Mouse (Mus musculus): ENCODE data around the gene Tnrc6c.
A peak's percentile ranks its signal among the peaks of the same experiment; 100 is the strongest.

Gene Tnrc6c

GRCm38 (mm10) chr11:117678155-117678554 is 24.1 kb downstream of the Tnrc6c start:
- DNase-seq, result no peak

- DNase-seq, result peak; percentile 46
Measured at GRCm38 (mm10) chr11:117678740-117679139, 24.7 kb downstream of the Tnrc6c start.

- DNase-seq, result no peak
Measured at GRCm38 (mm10) chr11:117684640-117685039, 30.6 kb downstream of the Tnrc6c start.

DNA sequence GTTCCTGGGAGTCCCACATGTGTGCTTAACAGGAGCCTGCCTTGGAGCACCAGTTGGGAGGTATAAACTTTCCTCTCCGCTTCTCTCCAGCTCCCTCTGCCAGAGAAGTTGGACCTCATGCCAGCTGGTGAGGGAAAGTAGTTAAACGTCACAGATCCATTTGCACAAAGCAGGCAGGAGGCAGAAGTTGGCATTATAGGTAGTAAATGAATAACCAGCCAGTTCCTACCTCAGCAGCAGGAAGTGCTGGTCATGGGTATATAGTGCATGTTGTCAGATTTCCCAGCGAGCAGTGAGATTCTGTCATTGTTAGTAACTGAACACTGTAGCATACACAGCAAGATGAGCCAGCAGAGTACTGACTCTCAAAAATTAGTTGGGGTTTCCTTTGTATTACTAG is 31.4 kb downstream of the Tnrc6c start:
- no peak for DNase-seq

DNA sequence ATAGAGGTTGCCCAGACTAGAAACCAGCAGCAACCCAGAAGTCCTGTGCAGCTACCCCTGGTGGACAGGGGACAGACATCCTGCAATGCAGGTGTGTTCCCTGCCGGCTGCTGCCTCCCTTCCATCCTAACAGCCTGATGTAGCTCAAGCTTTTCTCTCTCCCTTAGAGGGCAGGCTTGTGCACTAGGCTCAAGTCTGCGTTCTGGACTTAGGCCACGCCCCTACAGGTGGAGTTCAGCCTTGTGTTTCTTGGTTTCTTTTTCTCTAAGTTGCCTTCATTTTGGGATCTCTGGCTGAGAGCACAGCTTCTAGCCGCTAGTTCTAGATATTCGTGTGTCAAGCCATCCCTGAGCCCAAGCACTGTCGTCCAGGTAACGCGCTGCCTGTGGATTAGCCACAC is 31.9 kb downstream of the Tnrc6c start:
- peak; percentile 59 for DNase-seq

DNA sequence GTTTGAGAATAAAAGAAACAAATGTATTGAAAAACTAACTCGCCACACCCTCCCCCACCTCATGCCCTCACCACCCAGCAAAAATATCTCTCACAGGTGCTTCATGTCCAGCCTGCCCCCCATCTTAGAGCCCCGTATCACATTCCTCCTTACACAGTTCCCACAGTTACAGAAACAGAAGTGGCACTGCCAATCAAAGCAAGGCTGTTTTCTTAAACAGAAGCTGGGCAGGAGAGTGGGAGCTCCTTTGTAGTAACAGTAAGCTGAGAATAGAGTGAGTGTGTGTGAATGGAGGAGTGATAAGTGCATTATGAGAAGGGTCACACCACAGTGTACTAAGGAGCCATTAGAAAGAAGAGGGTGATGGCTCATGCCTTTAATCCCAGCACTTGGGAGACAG is 34.5 kb downstream of the Tnrc6c start:
- no peak for DNase-seq

DNA sequence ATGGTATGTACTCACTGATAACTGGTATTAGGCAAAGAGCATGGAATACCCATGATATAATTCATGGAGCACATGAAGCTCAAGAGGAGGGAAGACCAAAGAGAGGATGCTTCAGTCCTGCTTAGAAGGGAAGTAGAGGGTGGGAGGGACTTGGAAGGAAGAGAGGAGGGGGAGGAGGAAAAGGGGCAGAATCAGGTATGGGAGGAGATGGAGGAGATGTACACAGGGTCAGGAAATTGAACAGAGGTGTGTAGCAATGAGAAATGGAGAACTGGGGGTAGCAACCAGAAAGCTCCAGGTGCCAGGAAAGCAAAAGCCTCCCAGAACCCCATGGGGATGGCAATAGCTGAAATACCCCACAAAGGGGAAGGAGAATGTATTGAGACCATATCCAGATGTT is 37.2 kb downstream of the Tnrc6c start:
- DNase-seq, result no peak

- no peak for DNase-seq
Measured at GRCm38 (mm10) chr11:117694050-117694449, 40.0 kb downstream of the Tnrc6c start.

GRCm38 (mm10) chr11:117696585-117696984 is 42.5 kb downstream of the Tnrc6c start:
- no peak for DNase-seq

GRCm38 (mm10) chr11:117700871-117701270 is 46.8 kb downstream of the Tnrc6c start:
- no peak for DNase-seq

DNA sequence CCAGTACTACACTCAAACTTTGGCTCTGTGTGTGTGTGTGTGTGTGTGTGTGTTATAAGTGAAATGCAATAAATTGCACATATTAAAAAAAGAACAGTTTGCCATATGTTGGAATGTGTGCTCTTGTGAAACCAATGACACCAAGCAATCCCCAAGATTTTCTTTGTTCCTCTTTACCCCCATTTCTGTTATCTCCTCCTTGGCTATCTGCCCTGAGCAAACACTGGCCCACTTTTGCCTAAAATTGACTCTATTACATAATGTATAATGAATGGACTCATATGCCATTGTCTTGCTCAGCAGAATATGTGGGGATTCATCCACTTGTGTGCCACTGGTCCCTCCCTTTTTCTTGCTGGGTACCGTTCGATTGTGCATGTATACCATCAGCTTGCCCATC is 52.2 kb downstream of the Tnrc6c start:
- no peak for DNase-seq

DNA sequence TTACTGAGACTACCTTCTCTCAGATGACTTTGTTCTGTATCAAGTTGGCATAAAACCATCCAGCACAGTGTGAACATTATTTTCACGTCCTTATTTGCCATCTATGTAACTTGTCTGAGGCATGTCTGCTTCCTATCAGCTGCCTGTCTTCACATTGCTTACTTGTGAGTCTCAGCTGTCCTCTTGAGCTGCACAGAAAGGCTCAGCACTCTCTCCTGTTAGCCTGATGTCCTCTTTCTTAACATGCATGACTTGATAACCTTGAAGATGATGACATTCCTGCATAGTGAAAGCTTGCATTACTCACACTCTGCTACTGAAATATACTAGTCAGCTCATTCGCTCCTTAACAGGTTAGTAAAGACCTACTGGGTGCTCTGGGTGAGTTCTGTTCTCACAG is 53.1 kb downstream of the Tnrc6c start:
- no peak for DNase-seq

GRCm38 (mm10) chr11:117709308-117709707 is 55.2 kb downstream of the Tnrc6c start:
- DNase-seq, result peak; percentile 81

DNA sequence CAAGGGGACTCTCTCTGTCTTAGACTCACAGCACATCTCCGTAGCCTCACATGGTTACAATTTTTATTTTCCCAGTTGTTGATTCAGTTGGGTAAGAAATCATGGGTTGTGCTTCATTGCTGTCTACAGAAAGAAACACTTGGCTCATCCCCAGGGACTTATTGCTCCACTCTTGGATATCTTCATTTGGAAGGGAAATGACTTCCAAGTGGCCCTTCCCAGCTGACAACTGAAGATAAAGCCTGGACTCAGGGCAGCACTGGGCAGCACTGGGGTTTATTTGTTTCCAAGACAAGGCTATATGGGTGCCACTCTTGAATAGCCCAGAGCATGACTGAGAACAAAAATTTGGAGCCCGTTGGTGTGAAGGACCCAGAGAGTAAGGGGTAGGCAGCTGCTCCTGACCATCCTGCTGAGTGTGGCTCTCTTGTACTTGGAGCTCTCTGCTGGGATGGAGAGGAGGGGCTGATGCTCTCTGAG is 56.8 kb downstream of the Tnrc6c start:
- no peak for DNase-seq

GRCm38 (mm10) chr11:117712065-117712464 is 58.0 kb downstream of the Tnrc6c start:
- no peak for DNase-seq

DNA sequence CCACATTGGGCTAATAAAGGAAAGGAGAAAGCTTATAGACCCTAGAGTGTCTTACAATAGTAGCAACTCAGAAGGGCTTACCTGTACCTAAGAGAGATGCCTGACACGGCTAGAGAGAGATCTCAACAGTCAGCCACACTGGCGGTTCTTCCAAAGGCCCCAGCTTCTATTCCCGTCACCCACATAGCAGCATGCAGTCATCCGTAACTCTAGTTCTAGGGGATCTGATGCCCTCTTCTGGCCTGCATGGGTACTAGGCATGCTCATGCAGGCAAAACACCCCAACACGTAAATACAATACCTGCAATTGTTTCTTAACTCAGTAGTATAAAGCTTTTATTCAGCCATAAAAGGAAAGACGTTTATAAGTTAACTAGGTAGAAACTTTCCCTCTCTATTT is 59.3 kb downstream of the Tnrc6c start:
- no peak for DNase-seq

GRCm38 (mm10) chr11:117718838-117719237 is 64.7 kb downstream of the Tnrc6c start:
- no peak for DNase-seq

DNA sequence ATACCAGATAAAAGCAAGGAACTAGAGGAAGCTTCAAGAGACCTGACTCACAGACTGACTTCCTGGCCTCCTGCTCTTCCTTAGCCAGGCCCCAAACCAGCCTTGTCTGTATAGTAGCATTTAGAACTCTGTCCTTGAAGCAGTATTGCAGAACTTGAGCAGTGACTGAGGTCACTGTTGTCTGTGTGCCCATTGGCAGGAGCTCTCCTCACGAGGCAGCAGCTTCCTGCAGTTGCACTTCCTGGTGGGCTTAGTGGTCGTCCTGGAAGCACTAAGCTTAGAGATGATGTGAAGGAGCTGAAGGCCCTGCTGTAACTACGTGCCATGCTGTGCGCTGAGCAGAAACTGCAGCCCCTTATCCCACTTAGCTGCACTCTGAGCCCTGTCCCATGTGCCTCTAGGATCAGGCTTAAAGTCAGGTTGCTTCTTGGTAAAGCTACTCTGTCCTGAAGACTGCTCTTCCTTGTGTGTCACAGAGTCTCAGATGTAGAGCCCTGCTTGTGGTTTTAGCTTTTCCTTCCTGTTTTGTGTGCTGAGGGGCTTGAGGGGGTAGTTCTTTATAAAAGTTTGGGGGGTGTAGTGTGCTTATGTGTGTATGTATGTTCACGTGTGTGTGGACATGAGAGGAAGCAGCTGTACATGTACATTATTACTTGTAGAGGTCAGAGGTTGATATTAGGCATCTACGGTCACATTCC is 70.7 kb downstream of the Tnrc6c start:
- DNase-seq, result peak; percentile 53

- no peak for DNase-seq
Measured at GRCm38 (mm10) chr11:117727031-117727430, 72.9 kb downstream of the Tnrc6c start.

- DNase-seq, result no peak
Measured at GRCm38 (mm10) chr11:117728245-117728644, 74.2 kb downstream of the Tnrc6c start.

- DNase-seq, result no peak
Measured at GRCm38 (mm10) chr11:117728841-117729240, 74.8 kb downstream of the Tnrc6c start.

- no peak for DNase-seq
Measured at GRCm38 (mm10) chr11:117729341-117729740, 75.3 kb downstream of the Tnrc6c start.

GRCm38 (mm10) chr11:117729798-117730489 is 75.9 kb downstream of the Tnrc6c start:
- DNase-seq, result no peak

- no peak for DNase-seq
Measured at GRCm38 (mm10) chr11:117730490-117730838, 76.4 kb downstream of the Tnrc6c start.

DNA sequence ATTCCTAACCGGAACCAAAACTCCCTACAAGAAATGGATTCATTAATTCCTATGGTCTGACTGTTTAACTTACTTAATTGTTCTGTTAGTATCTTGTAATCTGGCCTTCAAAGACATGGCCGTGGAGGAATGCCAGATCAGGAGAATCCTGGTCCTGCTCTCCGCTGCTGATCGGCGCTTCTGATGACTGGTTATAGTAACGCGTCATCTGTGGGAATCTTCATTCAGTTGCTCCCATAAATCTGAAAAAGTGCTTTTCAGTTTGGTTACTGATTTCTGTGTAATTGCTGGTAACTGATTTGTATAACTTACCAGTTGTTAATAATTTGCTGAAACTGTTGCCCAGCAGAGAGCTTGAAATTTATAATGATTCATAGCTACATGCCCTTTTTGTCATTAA is 77.4 kb downstream of the Tnrc6c start:
- DNase-seq, result no peak

All from thymus, postnatal 4 days (tissue).